Mouse (Mus musculus): Measurements from ENCODE around the gene Chrnb2. TPM values are rescaled to one million over a fixed set of nuclear protein-coding genes. Genes with fewer than 3 reads are reported as not detected.

Gene Chrnb2
- total and polyA plus RNA-seq, 3 experiments, result 0.19 to 1.3 (median 0.59) TPM

DNA sequence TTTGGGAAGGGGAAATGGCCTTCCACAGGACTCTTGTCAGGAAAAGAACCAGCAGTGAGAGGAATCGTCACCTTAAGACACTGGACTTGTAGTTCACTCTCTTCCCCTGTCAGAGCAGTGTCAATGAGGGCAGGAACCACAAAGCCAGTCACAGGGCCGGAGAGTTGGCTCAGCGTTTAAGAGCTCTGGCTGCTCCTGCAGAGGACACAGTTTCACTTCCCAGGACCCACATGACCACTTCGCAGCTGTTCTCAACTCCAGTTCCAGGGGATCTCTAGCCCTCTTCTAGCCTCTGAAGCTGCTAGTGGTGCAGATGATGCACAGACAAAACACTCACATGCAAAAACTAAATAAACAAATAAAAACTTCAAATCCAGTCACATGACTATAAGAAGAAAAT, 31.9 kb upstream of the Chrnb2 start:
- Histone ChIP-seq H3K36me3 (replicated peaks in 1 of 2; ENCODE audit: control insufficient read depth in 1 of 2, insufficient read depth in 1 of 2, low read length in 1 of 2) (no peaks in the 10 kb centered on the region), H3K27ac (ENCODE audit: insufficient read depth, low read depth) (no peak overlapping the region), H3K79me2 (replicated peaks; ENCODE audit: control insufficient read depth, extremely low read depth, insufficient read depth, poor library complexity, severe bottlenecking) (no peaks in the 10 kb centered on the region), H3K9ac (ENCODE audit: insufficient read depth, low read depth) (no peak overlapping the region), H3K4me2 (ENCODE audit: insufficient read depth, low read depth, poor library complexity, severe bottlenecking) (peak overlapping the region; percentile 5; the same call in 1 of the 2 replicates), H3K4me3 (replicated peaks in 1 of 3; ENCODE audit: low read depth in 2 of 3, low read length in 2 of 3, poor library complexity in 1 of 3) (no peak overlapping the region), H3K27me3 (replicated peaks) (no peaks in the 10 kb centered on the region), H3K9me3 (replicated peaks; ENCODE audit: low read length) (peaks cover 2% of the 10 kb centered on the region), H3K4me1 (ENCODE audit: control insufficient read depth in 1 of 2, insufficient read depth in 2 of 2) (peaks cover 6 to 29% of the 10 kb centered on the region in 2 experiments)
- TF ChIP-seq ELF1 (IDR thresholded peaks at IDR 0.05; ENCODE audit: low read depth, low read length), result no peak
- TF ChIP-seq USF1 (IDR thresholded peaks at IDR 0.05; ENCODE audit: low read depth, low read length), result peak; percentile 23; the same call in 1 of the 2 replicates
- TF ChIP-seq MYC (IDR thresholded peaks at IDR 0.05; ENCODE audit: low read depth, low read length), result no peak
- no peak for TF ChIP-seq MXI1 (IDR thresholded peaks at IDR 0.05; ENCODE audit: low read depth, low read length)
- peak; percentile 60; the same call in 1 of the 2 replicates for TF ChIP-seq IRF4 (IDR thresholded peaks at IDR 0.05; ENCODE audit: low read depth, low read length)
- TF ChIP-seq ETS1 (conservative IDR thresholded peaks at IDR 0.05; ENCODE audit: low read depth, low read length), result peak; percentile 20; the same call in 1 of the 2 replicates
- TF ChIP-seq USF2 (conservative IDR thresholded peaks at IDR 0.05; ENCODE audit: low read depth, low read length), result 0 out of 2 replicates have a peak, but pooled peaks have one; percentile 7
- TF ChIP-seq NRF1 (IDR thresholded peaks at IDR 0.05; ENCODE audit: low read depth, low read length), result no peak
- no peak for TF ChIP-seq MAZ (IDR thresholded peaks at IDR 0.05; ENCODE audit: low read depth, low read length)
- TF ChIP-seq JUN (IDR thresholded peaks at IDR 0.05; ENCODE audit: insufficient read depth, low read depth, low read length), result no peak
- peak; percentile 38; the same call in 1 of the 2 replicates for TF ChIP-seq EP300 (IDR thresholded peaks at IDR 0.05; ENCODE audit: low read length)
- TF ChIP-seq ZMIZ1 (IDR thresholded peaks at IDR 0.05; ENCODE audit: low read depth, low read length), result no peak
- TF ChIP-seq RCOR1 (conservative IDR thresholded peaks at IDR 0.05; ENCODE audit: low read depth, low read length), result no peak
- DNase-seq (ENCODE audit: extremely low read depth), result peak; percentile 63
- in situ Hi-C loops (cut with MboI; ENCODE audit: low pct_ligation_motif_present, low pct_unique_long_range_greater_than_20kb, low sequenced_read_pairs), result loop anchor here (10.0 to 25.0 kb wide), 2 partner anchors 166 to 278 kb away; partner anchors contain the start of genes Atp8b2 and Tpm3
- dilution Hi-C loops (cut with MboI; ENCODE audit: extremely low pct_ligation_motif_present, extremely low pct_unique_long_range_greater_than_20kb, low sequenced_read_pairs), result no loop called here

DNA sequence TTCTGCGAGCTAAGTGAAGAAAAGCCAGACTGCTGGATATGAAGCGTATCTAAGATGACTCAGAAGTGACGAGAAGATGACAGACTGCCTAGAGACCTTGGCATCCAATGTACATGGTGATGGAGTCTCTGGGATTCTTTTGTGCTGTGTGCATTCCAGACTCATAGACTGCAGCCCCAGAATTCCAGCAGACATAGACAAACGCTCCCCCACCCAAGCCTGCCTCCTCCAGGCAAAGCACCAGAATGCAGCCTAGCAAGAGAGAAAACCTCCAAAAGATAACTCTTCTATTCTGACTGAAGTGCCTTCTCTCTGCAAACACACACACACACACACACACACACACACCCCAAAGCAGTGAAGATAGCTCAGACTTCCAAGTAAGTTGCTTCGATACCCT, 31.3 kb upstream of the Chrnb2 start:
- Histone ChIP-seq H3K36me3 (replicated peaks in 1 of 2; ENCODE audit: control insufficient read depth in 1 of 2, insufficient read depth in 1 of 2, low read length in 1 of 2) (no peaks in the 10 kb centered on the region), H3K4me1 (ENCODE audit: control insufficient read depth in 1 of 2, insufficient read depth in 2 of 2) (peaks cover 4 to 26% of the 10 kb centered on the region in 2 experiments), H3K27ac (ENCODE audit: insufficient read depth, low read depth) (no peak overlapping the region), H3K4me3 (replicated peaks in 1 of 3; ENCODE audit: low read depth in 2 of 3, low read length in 2 of 3, poor library complexity in 1 of 3) (no peak overlapping the region), H3K79me2 (replicated peaks; ENCODE audit: control insufficient read depth, extremely low read depth, insufficient read depth, poor library complexity, severe bottlenecking) (no peaks in the 10 kb centered on the region), H3K4me2 (ENCODE audit: insufficient read depth, low read depth, poor library complexity, severe bottlenecking) (peak overlapping the region; percentile 5; the same call in 1 of the 2 replicates), H3K9me3 (replicated peaks; ENCODE audit: low read length) (peaks cover 2% of the 10 kb centered on the region), H3K9ac (ENCODE audit: insufficient read depth, low read depth) (no peak overlapping the region), H3K27me3 (replicated peaks) (no peaks in the 10 kb centered on the region)
- in situ Hi-C loops (cut with MboI; ENCODE audit: low pct_ligation_motif_present, low pct_unique_long_range_greater_than_20kb, low sequenced_read_pairs) (loop anchor here (10.0 to 25.0 kb wide), 2 partner anchors 167 to 279 kb away; partner anchors contain the start of genes Atp8b2 and Tpm3), dilution Hi-C loops (cut with MboI; ENCODE audit: extremely low pct_ligation_motif_present, extremely low pct_unique_long_range_greater_than_20kb, low sequenced_read_pairs) (no loop called here)
- TF ChIP-seq CTCF (conservative IDR thresholded peaks at IDR 0.05 in 1 of 2, IDR thresholded peaks at IDR 0.05 in 1 of 2; ENCODE audit: low read depth in 2 of 2, low read length in 2 of 2) (peak in 1 of 2 experiments; percentile 50; a peak in 2 of 4 replicates), RCOR1 (conservative IDR thresholded peaks at IDR 0.05; ENCODE audit: low read depth, low read length) (no peak), SMC3 (IDR thresholded peaks at IDR 0.05; ENCODE audit: low read depth, low read length) (0 out of 2 replicates have a peak, but pooled peaks have one; percentile 14)
- no peak for DNase-seq (ENCODE audit: extremely low read depth)

All from CH12.LX (cell line).